Mouse (Mus musculus) gastrocnemius, adult 18-20 months (tissue): ENCODE measurements around the gene Tfap4. TPM values are rescaled to one million over a fixed set of nuclear protein-coding genes. Genes with fewer than 3 reads are reported as not detected.

ENCODE experiments used
- DNase-seq: peaks from one replicate; pipeline ENCODE4 v3.0.0; 2021; ENCODE audit warnings: low spot score
- long read RNA-seq, 2 experiments: library from polyadenylated mRNA; stranded (forward); transcript quantifications; one replicate each; pipeline ENCODE4 v2.0.0; 2021
- total RNA-seq, 2 experiments: library from RNA; stranded (reverse); gene quantifications; 2 replicates each; pipeline ENCODE4 v1.2.3; 2021

The Tfap4 gene
- 1 to 10 TPM; 2.7 to 2.9 TPM for total RNA-seq
- long read RNA-seq, experiment 1, result 0 reads
- long read RNA-seq, experiment 2, partial matches to known transcripts, result 1 of 2 reads
- long read RNA-seq, experiment 2, other reads (novel, unspliced or antisense), result 1 of 2 reads

DNA sequence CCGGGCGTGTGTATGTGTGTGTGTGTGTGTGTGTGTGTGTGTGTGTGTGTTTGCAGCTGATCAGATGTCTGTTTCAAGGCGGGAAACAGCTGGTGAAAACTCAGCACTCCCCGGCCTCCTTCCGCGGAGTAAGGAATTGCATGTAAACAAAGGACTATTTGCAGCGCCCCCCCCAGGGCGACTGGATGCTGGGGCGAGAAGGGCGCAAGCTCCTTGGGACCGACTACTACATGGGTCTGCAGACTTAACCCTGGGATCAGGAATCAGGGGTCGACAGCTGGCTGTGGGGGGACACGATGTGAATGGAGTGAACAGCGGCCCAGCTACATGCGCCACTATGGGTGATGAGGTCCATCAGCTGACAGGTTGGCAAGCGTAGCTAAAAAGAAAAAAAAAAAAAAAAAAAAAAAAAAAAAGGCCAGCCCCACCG lies at the start of gene Tfap4:
Tfap4 (minus strand) TSS at position 140 of the 430 bp plus-strand sequence.
- DNase-seq, result peak; percentile 85

DNA sequence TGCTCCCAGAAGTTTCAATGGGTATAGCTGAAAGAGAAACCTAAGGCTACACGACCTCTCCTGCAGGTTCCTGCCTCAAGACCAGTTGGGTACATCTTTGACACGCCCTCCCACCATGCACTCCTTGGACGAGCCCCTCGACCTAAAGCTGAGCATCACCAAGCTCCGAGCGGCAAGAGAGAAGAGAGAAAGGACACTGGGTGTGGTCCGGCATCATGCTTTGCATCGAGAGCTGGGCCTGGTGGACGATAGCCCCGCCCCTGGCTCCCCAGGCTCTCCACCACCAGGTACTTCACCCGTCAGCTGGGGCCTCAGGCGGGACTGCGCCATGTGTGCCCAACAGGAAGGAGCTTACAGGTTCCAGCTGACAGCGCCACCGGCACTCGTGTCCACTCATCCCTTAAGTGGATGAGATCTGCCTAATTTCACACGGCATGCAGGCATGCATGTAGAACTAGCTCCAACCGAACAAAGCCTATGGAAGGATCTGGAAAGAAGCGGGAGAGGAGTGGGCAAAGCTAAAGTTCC lies 48.9 kb upstream of the Tfap4 start:
- DNase-seq, result no peak

DNA sequence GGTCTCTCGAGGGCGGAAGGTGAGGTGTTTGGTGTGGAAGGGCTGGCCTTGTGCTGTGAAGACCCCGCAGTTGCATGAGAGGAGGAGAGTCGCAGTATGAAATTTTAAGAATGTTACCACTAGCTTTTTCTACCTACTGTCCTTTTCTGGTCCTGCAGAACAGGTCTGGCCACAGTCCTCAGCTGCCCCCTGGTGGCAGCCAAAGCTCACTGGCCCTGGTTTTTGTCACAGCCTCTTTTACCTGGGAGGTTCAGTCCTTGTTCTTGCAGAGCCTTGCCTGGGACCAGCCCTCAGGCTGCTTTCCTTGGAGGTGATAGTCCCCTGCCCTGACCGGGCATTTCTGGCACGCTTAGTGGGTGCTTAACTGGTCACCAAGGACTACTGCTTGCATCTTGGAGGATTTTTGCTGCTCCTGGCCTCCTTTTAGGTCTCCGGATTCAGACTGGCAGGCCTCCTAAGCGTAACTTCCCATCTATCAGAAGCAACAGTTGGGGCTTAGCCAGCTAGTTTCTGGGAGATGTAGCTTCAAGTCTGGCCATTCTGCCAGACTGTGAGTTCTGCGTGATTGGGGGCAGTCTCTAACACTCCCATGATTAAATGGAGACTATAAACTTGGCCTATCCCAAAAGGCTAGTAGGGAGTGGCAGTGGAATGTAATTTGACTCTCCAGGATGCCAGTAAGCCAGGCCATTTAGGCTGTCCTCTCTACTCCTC lies 48.3 kb upstream of the Tfap4 start:
- peak; percentile 84 for DNase-seq

GRCm38 (mm10) chr16:4606431-4607084 lies 46.9 kb upstream of the Tfap4 start:
- peak; percentile 72 for DNase-seq

DNA sequence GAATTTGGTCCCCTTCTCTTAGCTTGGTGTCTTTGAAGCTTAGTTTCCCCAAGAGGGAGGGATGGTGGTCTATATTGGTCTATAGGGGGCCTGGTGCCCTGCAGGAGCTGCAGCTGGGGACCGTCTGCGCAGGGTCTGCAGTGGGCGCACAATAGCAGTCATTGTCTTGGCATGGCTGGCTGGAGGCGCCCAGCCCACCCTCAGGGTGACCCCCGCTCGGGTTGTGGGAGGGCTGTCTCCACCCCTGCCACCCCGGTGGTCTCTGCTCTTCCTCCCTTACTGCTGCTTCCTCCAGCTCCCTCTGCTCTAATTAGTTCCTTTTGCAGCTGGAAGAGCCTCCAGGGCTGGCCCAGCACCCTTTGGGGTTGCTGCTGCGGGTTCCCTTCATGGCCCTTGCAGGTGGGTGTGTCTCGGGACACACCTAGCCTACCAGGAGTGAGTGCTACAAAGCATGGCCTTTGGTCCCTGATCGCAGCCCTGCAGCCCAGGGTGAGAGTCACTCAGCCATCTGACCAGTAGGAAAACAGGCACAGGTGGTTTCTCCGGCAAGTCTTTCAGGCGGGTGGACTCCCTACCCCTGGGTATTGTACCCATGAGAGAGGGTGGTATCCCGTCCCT lies 46.0 kb upstream of the Tfap4 start:
- DNase-seq, result no peak

GRCm38 (mm10) chr16:4604293-4604837 lies 44.7 kb upstream of the Tfap4 start:
- DNase-seq, result no peak

DNA sequence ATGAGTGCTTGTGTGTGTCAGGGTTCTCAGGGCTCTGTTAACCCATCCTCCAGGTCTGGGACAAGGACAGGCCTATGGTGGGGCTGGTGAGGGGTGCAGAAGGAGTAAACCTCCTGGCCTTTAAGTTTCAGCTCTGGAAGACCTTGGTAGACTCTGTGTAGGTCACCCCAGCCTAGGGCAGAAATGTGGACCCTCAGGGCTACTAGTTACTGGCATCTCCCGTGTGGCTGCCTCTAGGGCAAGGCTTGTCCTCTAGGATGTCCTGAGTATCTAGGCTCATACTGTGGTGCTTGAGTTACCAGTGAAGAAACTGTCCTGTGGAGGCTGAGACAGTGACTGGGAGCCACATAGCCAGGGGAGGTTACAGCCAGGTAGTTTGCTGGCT lies 43.8 kb upstream of the Tfap4 start:
- DNase-seq, result no peak

- DNase-seq, result no peak
These were observed 43.3 kb upstream of the Tfap4 start for GRCm38 (mm10) chr16:4602766-4603452.

DNA sequence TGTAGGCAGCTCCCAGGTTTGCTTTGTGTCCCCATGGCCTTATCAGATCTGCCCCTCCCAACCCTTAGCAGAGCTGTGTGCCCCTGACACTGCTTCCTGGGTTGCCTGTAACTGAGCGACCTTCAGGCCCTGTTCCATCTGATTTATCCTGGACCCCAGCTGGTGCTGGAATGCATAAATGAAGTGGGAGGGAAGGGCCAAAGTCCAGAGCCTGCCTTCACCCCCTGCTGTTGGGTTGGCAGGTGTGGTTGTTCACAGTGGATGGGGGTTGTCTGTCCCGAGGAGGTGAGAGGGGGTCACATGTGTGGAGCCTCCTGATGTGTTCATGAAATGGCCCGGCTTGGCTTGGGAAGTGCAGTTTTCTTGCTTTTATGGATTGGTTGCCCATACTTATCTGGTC lies 42.5 kb upstream of the Tfap4 start:
- no peak for DNase-seq

DNA sequence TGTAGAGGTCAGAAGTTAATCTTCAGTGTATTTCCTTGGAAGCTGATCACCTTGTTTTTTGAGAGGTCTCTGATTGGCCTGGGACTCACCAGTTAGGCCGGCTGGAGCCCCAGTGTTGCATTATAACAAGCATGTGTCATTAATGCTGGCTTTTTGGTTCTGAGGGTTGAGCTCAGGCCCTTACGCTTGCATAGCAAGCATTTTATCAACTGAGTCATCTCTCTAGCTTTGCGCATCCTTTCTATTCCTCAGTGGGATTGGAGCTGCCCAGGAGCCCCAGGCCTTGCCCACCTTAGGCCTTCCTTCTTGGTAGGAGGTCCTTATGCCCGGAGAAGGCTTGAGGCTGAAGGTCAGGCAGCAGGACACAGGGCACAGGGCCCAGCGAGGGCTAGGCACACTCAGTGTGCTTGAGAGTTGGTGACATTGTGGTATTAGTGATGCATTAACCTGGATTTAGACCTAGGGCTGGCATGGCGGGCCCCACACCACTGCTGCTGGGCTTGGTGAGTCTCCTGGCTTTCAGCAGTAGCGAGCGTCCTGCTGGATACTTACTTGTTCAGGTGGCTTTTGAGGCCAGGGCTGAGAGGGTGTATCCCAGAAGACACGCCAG lies 41.2 kb upstream of the Tfap4 start:
- DNase-seq, result no peak

GRCm38 (mm10) chr16:4599616-4600015 lies 40.0 kb upstream of the Tfap4 start:
- no peak for DNase-seq

- DNase-seq, result no peak
These were observed 39.4 kb upstream of the Tfap4 start for GRCm38 (mm10) chr16:4598891-4599543.

DNA sequence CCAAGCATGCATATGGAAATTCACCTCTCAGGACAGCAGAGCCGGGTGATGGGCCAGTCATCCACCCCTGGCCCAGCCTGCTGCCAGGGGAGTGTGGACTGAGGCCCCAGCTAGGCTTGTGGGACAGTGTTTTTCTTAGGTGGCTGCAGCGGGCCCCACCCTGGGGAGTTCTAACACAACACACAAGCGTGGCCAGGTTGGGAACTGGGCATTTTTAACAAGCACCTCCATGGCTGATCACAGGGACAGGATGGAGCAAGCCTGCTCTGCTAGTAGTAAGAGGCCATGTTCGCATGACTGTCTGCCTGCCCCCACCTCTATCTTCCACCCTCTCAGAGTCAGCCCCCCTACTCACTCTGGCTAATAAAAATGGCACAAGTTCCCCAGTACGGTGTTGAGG lies 38.4 kb upstream of the Tfap4 start:
- no peak for DNase-seq

GRCm38 (mm10) chr16:4597296-4597695 lies 37.6 kb upstream of the Tfap4 start:
- DNase-seq, result no peak

- no peak for DNase-seq
These were observed 37.2 kb upstream of the Tfap4 start for GRCm38 (mm10) chr16:4596836-4597235.

DNA sequence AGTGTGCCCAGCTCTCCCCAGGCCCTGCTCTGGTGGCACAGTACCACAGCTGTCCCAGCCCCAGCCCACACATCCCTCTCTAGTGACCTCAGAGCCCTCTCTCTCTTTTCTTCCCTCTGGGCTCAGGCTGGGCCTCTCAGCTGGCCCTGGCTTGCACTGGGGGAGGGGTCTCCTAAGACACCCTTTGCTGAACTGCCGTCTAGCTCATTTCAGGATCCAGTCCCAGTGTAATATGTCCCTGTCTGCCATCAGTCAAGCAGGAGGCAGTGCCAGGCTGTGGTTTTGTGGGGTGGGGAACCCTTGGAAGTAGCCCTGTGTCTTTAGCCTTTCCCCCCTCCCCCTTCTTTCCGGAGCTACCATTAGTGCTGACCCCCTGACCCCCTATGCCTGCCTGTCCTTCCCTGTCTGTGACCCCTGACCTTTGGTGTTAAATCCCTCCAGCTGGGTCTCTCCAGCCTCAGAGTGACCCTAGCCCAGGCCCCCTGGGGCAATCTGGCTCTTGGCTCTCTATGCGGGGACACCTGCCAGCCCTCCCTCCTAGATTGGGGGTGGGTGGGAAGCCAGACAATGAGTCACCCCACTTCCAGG lies 36.6 kb upstream of the Tfap4 start:
- no peak for DNase-seq

- no peak for DNase-seq
These were observed 35.9 kb upstream of the Tfap4 start for GRCm38 (mm10) chr16:4595527-4595963.

DNA sequence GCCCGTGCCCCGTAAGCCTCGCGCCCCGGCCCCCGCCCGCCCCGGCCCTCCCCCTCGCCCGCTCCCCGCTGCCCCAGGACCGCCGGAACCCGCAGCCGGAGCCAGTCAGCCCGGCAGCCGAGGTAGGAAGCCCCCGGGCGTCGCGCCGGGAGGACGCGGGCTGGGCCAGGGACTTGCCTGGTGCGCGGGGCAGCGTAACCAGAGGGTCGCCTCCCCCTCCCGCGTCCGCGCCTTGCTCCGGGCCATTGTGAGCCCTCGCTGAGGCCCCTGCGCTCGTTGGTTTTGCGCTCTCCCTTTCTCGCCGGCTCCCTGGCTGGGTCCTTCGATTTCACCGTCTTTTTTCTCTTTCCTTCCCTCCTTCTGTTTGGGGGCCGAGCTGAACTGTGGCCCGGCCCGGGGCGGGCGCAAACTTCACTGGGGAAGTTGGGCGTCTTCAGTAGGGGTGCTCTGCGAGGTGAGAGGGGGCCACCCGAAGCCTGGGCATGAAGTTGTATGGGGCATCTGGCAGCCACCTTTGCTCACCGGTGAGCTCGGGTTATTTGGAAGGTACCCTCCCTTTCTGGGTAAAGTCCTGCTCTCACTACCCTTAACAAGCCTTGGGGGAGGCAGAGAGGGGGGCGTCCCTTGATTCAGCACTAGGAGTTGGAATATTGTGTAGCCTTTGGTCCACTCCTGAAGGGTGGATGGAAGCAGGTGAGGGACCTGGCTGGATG lies 35.3 kb upstream of the Tfap4 start:
- DNase-seq, result no peak
